Mouse (Mus musculus) heart, embryonic 13.5 days (tissue): ENCODE results near the gene 1700007K13Rik. TPM values are rescaled to one million over a fixed set of nuclear protein-coding genes. Genes with fewer than 3 reads are reported as not detected.
"Not testable (repeated sequence)": the region's sequence is repeated elsewhere in the genome, so short reads cannot be mapped to it uniquely, and the experiment has no call there.

Experiments
- ATAC-seq: fragments of 200-750 bp; cut with Nextera tagmentation; 2 replicates; pipeline ENCODE4 v1.8.0; 2017; ENCODE audit warnings: moderate TSS enrichment; ENCODE audit not compliant: insufficient number of reproducible peaks, low FRiP score, low TSS enrichment; ENCODE audit errors: extremely low read depth
- H3K27ac ChIP-seq: fragments of 300-500 bp; sonication (generic); replicated peaks from 2 replicates; pipeline ENCODE4 v1.5.1; 2015; ENCODE audit warnings: moderate library complexity, mild to moderate bottlenecking, inconsistent platforms
- H3K27me3 ChIP-seq: fragments of 300-500 bp; sonication (generic); replicated peaks from 2 replicates; pipeline ENCODE4 v1.6.1; 2015; ENCODE audit warnings: mild to moderate bottlenecking, inconsistent platforms
- H3K36me3 ChIP-seq: fragments of 300-500 bp; sonication (generic); 2 replicates; pipeline ENCODE4 v1.6.1; 2015; ENCODE audit warnings: mild to moderate bottlenecking, inconsistent platforms
- H3K4me1 ChIP-seq: fragments of 300-500 bp; sonication (generic); 2 replicates; pipeline ENCODE4 v1.6.1; 2015; ENCODE audit warnings: inconsistent platforms
- H3K4me2 ChIP-seq: fragments of 300-500 bp; sonication (generic); 2 replicates; pipeline ENCODE4 v1.6.1; 2015; ENCODE audit warnings: inconsistent platforms, mild to moderate bottlenecking, moderate library complexity
- H3K4me3 ChIP-seq: fragments of 300-500 bp; sonication (generic); 2 replicates; pipeline ENCODE4 v1.5.1; 2015; ENCODE audit warnings: moderate library complexity, mild to moderate bottlenecking, inconsistent platforms
- H3K9ac ChIP-seq: fragments of 300-500 bp; sonication (generic); 2 replicates; pipeline ENCODE4 v1.6.1; 2015; ENCODE audit warnings: inconsistent platforms, mild to moderate bottlenecking, moderate library complexity
- H3K9me3 ChIP-seq: fragments of 300-500 bp; sonication (generic); 2 replicates; pipeline ENCODE4 v1.6.1; 2016; ENCODE audit warnings: inconsistent platforms
- WGBS: fragments of 180-500 bp; shearing (Covaris S2); methylation state at CpG from one replicate; pipeline ENCODE4 v1.1.7; 2015; ENCODE audit warnings: mixed read lengths; 5-methylcytosine and 5-hydroxymethylcytosine counted together
- polyA plus RNA-seq: library from polyadenylated mRNA; unstranded; fragments of >200 nt; fragmentation: Nextera tagmentation; extraction: Ambion mirVana; gene quantifications from 2 replicates; pipeline ENCODE4 v1.2.1, GENCODE M21; 2015

Gene 1700007K13Rik
- polyA plus RNA-seq = 0.31 TPM in 1 of 2 replicates, not detected in the other

DNA sequence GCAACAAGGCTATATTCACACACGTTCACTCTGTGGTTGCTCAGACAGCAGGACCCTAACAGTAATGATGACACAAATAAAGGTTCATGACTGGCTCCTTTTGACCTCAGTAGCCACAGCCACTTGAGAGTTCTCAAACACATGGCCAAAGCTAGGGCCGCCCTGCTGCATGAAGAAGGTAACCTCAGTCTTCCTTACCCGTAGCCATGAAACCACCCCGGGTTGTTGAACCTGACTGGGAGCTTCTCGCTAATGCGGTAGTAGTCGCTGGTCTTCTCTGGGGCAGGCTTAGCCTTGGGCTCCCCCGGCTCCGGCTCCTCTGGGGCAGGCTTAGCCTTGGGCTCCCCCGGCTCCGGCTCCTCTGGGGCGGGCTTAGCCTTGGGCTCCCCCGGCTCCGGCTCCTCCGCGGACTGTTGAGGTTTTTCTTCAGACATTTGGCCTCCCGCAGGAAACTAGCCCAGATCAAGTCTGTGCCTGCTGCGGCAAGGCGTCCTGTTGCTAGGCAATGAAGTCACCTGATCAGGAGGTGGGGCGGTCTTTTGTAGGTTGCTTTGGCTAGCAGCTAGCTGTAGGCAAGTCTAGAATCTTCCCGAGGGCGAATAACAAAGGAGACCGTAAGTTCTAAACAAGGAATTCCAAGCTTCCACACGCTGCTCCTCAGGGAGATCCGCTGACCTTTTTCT is at the start of gene 1700007K13Rik:
Gene 1700007K13Rik, minus strand, starts transcription at position 497 of the 683 bp plus-strand sequence.
- peaks cover 18% of the 10 kb centered on the region for H3K4me1 ChIP-seq
- no peaks in the 10 kb centered on the region for H3K9me3 ChIP-seq
- H3K27me3 ChIP-seq = peaks cover 29% of the 10 kb centered on the region
- no peak within 1 kb of the TSS for H3K27ac ChIP-seq
- ATAC-seq = no peak
- H3K4me3 ChIP-seq = peak within 1 kb of the TSS; percentile 41
- peak within 1 kb of the TSS; percentile 67 for H3K4me2 ChIP-seq
- 5% methylated on average over 25 of the region's 25 CpGs for WGBS
- peaks cover 23% of the 10 kb centered on the region for H3K36me3 ChIP-seq
- H3K9ac ChIP-seq = peak within 1 kb of the TSS; percentile 73

DNA sequence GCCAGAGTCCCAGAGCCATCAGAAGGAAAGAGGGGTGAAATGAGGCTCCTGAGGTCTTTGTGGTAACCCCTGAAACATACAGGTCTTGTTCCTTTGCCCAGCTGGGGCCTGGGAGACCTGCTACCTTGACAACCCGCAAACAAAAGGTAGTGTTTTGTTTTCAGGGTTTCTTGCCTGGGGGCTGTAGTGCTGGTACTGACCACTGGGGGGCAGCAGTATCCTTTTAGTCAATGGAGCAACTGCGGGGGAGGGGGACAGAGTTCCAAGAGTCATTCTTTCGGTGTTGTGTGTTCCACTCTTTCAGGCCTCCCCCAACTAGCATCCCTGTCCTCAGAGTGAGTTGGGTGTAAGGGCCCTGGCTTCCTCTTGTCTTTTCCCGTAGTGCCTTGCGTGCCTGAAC is 48.4 kb upstream of the 1700007K13Rik start:
- no peak overlapping the region for H3K27ac ChIP-seq
- peak overlapping the region; percentile 75 for H3K4me3 ChIP-seq
- no peak for ATAC-seq
- peaks cover 27% of the 10 kb centered on the region for H3K4me1 ChIP-seq
- H3K4me2 ChIP-seq = peak overlapping the region; percentile 99
- peaks cover 36% of the 10 kb centered on the region for H3K27me3 ChIP-seq
- H3K9me3 ChIP-seq = no peaks in the 10 kb centered on the region
- H3K9ac ChIP-seq = peak overlapping the region; percentile 86
- H3K36me3 ChIP-seq = no peaks in the 10 kb centered on the region
- WGBS = 11% methylated on average over 5 of the region's 5 CpGs

DNA sequence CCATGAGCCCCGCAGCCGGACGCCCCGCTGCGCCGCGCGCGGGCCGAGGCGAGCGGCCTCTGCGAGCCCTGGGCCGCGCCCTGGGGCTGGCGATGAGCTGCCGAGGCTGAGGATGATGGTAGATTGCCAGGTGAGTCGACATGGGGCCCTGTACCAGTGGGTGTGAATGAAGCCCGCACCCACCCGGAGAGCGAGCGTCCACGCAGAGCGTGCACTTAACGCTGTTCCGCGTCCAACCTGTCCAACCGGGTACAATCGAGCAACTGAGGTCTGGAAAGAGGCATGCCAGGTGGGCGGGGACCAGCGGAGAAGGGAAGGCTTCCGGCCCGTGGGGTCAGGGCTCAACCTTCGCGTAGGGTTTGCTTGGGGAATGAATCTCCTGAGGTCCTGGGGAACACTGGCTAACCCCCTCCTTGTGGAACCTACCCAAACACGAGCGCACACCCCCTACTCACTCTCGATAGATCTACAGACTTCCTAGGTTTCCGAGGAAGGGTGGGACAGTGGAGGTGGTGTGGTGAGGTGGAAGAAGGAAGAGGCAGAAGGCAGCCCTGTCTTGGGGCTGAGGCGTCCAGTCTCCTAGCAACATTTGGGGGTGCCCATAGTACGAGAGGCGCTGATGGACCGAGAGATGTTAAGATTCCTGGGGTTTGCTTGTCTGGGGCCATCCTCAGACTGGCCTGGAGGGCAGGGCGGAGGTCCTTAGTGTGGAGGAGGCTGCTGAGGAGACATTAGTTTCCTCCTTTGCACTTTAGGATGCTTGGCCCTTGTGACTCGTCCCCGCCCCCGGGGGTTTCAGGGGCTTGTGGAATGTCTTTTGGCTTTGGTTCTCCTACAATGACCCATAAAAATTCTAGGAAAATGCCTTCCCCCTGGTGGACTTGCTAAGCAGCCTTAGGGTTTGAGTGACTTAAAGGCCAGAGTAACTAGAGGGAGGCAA is 47.6 kb upstream of the 1700007K13Rik start:
- H3K27ac ChIP-seq = 0 out of 2 replicates have a peak overlapping the region, but pooled peaks have one; percentile 36
- peak overlapping the region; percentile 86 for H3K9ac ChIP-seq
- H3K9me3 ChIP-seq = no peaks in the 10 kb centered on the region
- ATAC-seq = no peak
- H3K36me3 ChIP-seq = no peaks in the 10 kb centered on the region
- peak overlapping the region; percentile 75 for H3K4me3 ChIP-seq
- 7% methylated on average over 47 of the region's 47 CpGs for WGBS
- peaks cover 27% of the 10 kb centered on the region for H3K4me1 ChIP-seq
- H3K27me3 ChIP-seq = peaks cover 36% of the 10 kb centered on the region
- peak overlapping the region; percentile 99 for H3K4me2 ChIP-seq

- 0 out of 2 replicates have a peak within 1 kb of the TSS, but pooled peaks have one; percentile 36 for H3K27ac ChIP-seq
- ATAC-seq = peak; percentile 78
- H3K4me2 ChIP-seq = peak within 1 kb of the TSS; percentile 99
- H3K9ac ChIP-seq = peak within 1 kb of the TSS; percentile 86
- H3K36me3 ChIP-seq = no peaks in the 10 kb centered on the region
- peaks cover 36% of the 10 kb centered on the region for H3K27me3 ChIP-seq
- H3K4me3 ChIP-seq = peak within 1 kb of the TSS; percentile 75
- H3K9me3 ChIP-seq = no peaks in the 10 kb centered on the region
- H3K4me1 ChIP-seq = peaks cover 25% of the 10 kb centered on the region
- WGBS = under 1% methylated on average over 59 of the region's 71 CpGs
Measured at GRCm38 (mm10) chr2:28512798-28513401, 46.8 kb upstream of the 1700007K13Rik start, which contains the start of gene Ralgds. Gene Ralgds, plus strand, starts transcription at chr2:28513125.

DNA sequence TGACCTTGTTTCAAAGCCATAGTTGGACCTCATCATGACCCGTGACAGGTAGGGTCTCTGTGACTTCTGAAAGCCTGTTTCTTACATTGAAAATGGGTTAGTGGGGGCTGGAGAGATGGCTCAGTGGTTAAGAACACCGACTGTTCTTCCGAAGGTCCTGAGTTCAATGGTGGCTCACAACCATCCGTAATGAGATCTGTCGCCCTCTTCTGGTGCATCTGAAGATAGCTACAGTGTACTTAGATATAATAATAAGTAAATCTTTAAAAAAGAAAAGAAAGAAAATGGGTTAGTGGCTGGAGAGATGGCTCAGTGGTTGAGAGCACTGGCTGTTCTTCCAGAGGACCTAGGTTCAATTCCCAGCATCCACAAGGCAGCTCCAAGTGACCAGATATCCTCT is 45.5 kb upstream of the 1700007K13Rik start:
- Histone ChIP-seq H3K4me1 (peaks cover 16% of the 10 kb centered on the region), H3K27me3 (peaks cover 36% of the 10 kb centered on the region)
- 50% methylated on average over 5 of the region's 5 CpGs for WGBS
- not testable (repeated sequence) for H3K4me3 ChIP-seq, H3K27ac ChIP-seq, ATAC-seq, H3K4me2 ChIP-seq, H3K9me3 ChIP-seq, H3K36me3 ChIP-seq, H3K9ac ChIP-seq

DNA sequence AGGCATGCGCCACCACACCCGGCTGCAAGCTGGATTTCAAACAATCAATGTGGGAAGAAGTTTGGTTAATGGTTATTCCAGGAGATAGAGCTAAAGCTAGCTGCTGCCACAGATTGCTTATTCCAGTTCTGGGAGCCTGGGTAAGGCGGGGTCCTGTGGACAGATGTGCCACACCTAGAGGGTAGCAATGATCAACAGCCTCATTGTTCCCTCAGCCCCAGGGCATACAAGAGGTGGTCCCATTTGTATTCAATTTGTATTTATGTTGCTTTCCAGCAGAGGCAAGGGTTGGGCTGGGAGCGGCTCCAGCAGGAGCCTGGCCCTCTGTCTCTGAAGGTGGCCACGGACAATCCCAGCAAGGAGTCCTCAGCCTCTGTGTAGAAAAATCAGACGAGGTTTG is 40.2 kb upstream of the 1700007K13Rik start:
- peaks cover 25% of the 10 kb centered on the region for H3K27me3 ChIP-seq

DNA sequence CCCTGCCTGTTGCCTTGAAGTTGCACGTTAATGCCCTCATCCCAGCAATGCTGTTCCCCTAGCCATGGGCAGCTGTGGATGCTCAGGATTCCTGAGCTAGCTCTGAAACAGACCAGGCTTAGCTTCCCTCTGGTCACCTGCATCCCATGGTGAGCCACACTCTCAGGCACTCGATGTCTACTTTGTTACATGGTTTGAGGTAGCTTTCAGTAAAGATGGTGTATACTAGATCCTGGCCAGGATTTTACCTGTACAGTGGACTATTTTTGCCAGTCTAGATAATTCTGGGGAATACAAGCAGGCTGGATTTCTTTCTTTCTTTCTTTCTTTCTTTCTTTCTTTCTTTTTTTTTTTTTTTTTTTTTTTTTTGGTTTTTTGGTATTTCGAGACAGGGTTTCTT is 39.7 kb upstream of the 1700007K13Rik start, which contains the start of gene Gm10134:
Gene Gm10134, plus strand, starts transcription at position 301 of the 400 bp plus-strand sequence.
- Histone ChIP-seq H3K4me2 (no peak within 1 kb of the TSS), H3K27ac (no peak within 1 kb of the TSS), H3K9ac (no peak within 1 kb of the TSS), H3K4me3 (no peak within 1 kb of the TSS), H3K36me3 (no peaks in the 10 kb centered on the region), H3K4me1 (no peaks in the 10 kb centered on the region), H3K27me3 (peaks cover 20% of the 10 kb centered on the region; the same call in 1 of the 2 replicates), H3K9me3 (no peaks in the 10 kb centered on the region)
- no peak for ATAC-seq
- 49% methylated on average over 3 of the region's 3 CpGs for WGBS

More for the DNA sequence above, 40.2 kb upstream of the 1700007K13Rik start:
- H3K9me3 ChIP-seq = no peaks in the 10 kb centered on the region
- ATAC-seq = no peak
- WGBS = 77% methylated on average over 6 of the region's 6 CpGs
- H3K4me1 ChIP-seq = no peaks in the 10 kb centered on the region
- no peak overlapping the region for H3K4me3 ChIP-seq
- no peak overlapping the region for H3K27ac ChIP-seq
- no peak overlapping the region for H3K4me2 ChIP-seq
- H3K9ac ChIP-seq = no peak overlapping the region
- H3K36me3 ChIP-seq = no peaks in the 10 kb centered on the region

DNA sequence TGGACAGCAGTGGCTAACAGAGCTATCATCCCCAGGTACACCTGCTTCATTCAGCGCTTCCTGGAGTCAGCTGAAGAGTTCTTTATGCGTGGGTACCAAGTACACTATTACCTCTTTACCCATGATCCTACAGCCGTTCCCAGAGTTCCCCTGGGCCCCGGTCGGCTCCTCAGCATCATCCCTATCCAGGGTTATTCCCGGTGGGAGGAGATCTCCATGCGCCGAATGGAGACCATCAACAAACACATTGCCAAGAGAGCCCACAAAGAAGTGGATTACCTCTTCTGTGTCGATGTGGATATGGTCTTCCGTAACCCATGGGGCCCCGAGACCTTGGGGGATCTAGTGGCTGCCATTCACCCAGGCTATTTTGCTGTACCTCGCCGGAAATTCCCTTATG is 38.5 kb upstream of the 1700007K13Rik start:
- Histone ChIP-seq H3K36me3 (no peaks in the 10 kb centered on the region), H3K27ac (no peak overlapping the region), H3K9me3 (no peaks in the 10 kb centered on the region), H3K4me2 (no peak overlapping the region), H3K4me3 (no peak overlapping the region), H3K4me1 (no peaks in the 10 kb centered on the region), H3K27me3 (peaks cover 9% of the 10 kb centered on the region; the same call in 1 of the 2 replicates), H3K9ac (no peak overlapping the region)
- WGBS = 81% methylated on average over 13 of the region's 13 CpGs
- ATAC-seq = no peak

DNA sequence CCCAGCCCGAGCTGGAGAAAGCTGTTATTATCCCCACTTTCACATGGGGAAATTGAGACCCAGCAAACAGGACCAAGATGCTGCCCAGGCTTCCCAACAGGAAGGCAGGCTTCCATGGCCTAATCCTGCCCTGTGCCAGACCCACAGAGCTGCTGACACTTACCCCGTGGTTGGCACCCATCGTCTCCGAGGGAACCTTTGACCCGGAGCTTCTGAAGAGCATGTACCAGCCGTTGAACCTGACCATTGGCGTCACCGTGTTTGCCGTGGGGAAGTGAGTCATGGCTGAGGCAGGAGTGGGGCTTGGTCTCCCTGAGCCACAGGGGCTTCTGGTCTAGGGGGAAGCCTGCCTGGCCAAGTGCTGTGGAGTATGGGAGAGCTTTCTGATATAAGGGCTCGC is 36.9 kb upstream of the 1700007K13Rik start:
- Histone ChIP-seq H3K27me3 (peaks cover 9% of the 10 kb centered on the region; the same call in 1 of the 2 replicates), H3K9ac (no peak overlapping the region), H3K36me3 (no peaks in the 10 kb centered on the region), H3K4me1 (no peaks in the 10 kb centered on the region), H3K9me3 (no peaks in the 10 kb centered on the region), H3K27ac (no peak overlapping the region), H3K4me3 (no peak overlapping the region), H3K4me2 (no peak overlapping the region)
- ATAC-seq = no peak
- 75% methylated on average over 10 of the region's 10 CpGs for WGBS

- H3K4me2 ChIP-seq = no peak overlapping the region
- H3K36me3 ChIP-seq = no peaks in the 10 kb centered on the region
- no peaks in the 10 kb centered on the region for H3K4me1 ChIP-seq
- no peak overlapping the region for H3K4me3 ChIP-seq
- WGBS = 63% methylated on average over 4 of the region's 4 CpGs
- H3K9ac ChIP-seq = no peak overlapping the region
- no peak for ATAC-seq
- H3K9me3 ChIP-seq = no peaks in the 10 kb centered on the region
- H3K27me3 ChIP-seq = peaks cover 9% of the 10 kb centered on the region; the same call in 1 of the 2 replicates
- no peak overlapping the region for H3K27ac ChIP-seq
Measured at GRCm38 (mm10) chr2:28498431-28498830, 32.3 kb upstream of the 1700007K13Rik start.

DNA sequence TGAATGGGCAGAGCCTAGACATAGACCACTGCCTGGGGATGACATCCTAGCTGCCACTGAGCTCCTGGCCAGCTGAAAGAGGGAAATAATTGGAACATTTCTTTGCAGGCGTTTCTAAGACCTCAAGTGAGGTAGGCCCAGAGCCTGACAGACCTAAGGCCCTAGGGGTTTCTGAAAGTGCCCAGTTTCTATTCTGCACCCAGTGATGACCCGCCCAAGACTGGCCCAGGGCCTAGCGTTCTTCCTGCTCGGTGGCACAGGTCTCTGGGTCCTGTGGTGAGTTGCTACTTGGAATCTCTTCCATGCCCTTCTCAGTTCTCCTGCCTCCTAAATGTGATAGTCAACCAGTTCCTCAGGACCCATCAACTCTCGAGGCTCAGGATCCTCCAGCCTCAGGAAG is 31.4 kb upstream of the 1700007K13Rik start:
- H3K27me3 ChIP-seq = peaks cover 5% of the 10 kb centered on the region; the same call in 1 of the 2 replicates
- H3K4me2 ChIP-seq = no peak overlapping the region
- WGBS = 69% methylated on average over 5 of the region's 5 CpGs
- H3K9me3 ChIP-seq = no peaks in the 10 kb centered on the region
- no peak for ATAC-seq
- no peak overlapping the region for H3K9ac ChIP-seq
- no peaks in the 10 kb centered on the region for H3K4me1 ChIP-seq
- no peak overlapping the region for H3K27ac ChIP-seq
- no peak overlapping the region for H3K4me3 ChIP-seq
- no peaks in the 10 kb centered on the region for H3K36me3 ChIP-seq
